Mouse (Mus musculus) MEL (cell line): ENCODE results near the gene Scn1b. TPM values are rescaled to one million over a fixed set of nuclear protein-coding genes. Genes with fewer than 3 reads are reported as not detected.

Experiments
- DNase-seq: peaks from one replicate; pipeline ENCODE4 v3.0.0; 2011; ENCODE audit warnings: low read depth, low spot score
- H3K27ac ChIP-seq: 2 replicates; pipeline ENCODE4 v1.5.1; 2012; ENCODE audit warnings: low read depth, mild to moderate bottlenecking, control low read depth, low read length, moderate library complexity; ENCODE audit not compliant: control insufficient read depth
- H3K27me3 ChIP-seq, 2 experiments: fragments of 150-350 bp in 1 of 2; sonication (generic) in 1 of 2; 2 replicates each; pipeline ENCODE4 v1.6.1; 2012; ENCODE audit warnings: low read length in 2 of 2, mild to moderate bottlenecking in 2 of 2, improper control_type of control experiment in 1 of 2, moderate library complexity in 1 of 2; ENCODE audit not compliant: insufficient read depth in 2 of 2, control insufficient read depth in 1 of 2
- H3K36me3 ChIP-seq, 2 experiments: 2 replicates each; pipeline ENCODE4 v1.6.1; 2012 to 2014; ENCODE audit warnings: low read length in 2 of 2, improper control_type of control experiment in 1 of 2, inconsistent platforms in 1 of 2, mild to moderate bottlenecking in 1 of 2; ENCODE audit not compliant: insufficient read depth in 2 of 2, control insufficient read depth in 1 of 2
- H3K4me1 ChIP-seq, 2 experiments: fragments of 150-350 bp in 1 of 2; sonication (generic) in 1 of 2; 2 replicates each; pipeline ENCODE4 v1.6.1; 2012; ENCODE audit warnings: low read length in 2 of 2, improper control_type of control experiment in 1 of 2, mild to moderate bottlenecking in 1 of 2; ENCODE audit not compliant: insufficient read depth in 2 of 2, control insufficient read depth in 1 of 2
- H3K4me3 ChIP-seq, 2 experiments: fragments of 150-350 bp in 1 of 2; sonication (generic) in 1 of 2; 2 replicates each; pipeline ENCODE4 v1.5.1; 2012; ENCODE audit warnings: low read depth in 2 of 2, low read length in 2 of 2, mild to moderate bottlenecking in 2 of 2, moderate library complexity in 2 of 2, control low read depth in 1 of 2, improper control_type of control experiment in 1 of 2; ENCODE audit not compliant: control insufficient read depth in 1 of 2, insufficient read depth in 1 of 2
- H3K79me2 ChIP-seq: 2 replicates; pipeline ENCODE4 v1.6.1; 2012; ENCODE audit warnings: mild to moderate bottlenecking, low read length, moderate library complexity; ENCODE audit not compliant: control insufficient read depth, poor library complexity, insufficient read depth
- H3K9ac ChIP-seq: 2 replicates; pipeline ENCODE4 v1.6.1; 2012; ENCODE audit warnings: low read depth, mild to moderate bottlenecking, control low read depth, low read length, moderate library complexity; ENCODE audit not compliant: control insufficient read depth, poor library complexity, severe bottlenecking
- H3K9me3 ChIP-seq: fragments of 150-350 bp; sonication (generic); replicated peaks from 2 replicates; pipeline ENCODE4 v1.6.1; 2012; ENCODE audit warnings: mild to moderate bottlenecking, low read length, improper control_type of control experiment, moderate library complexity; ENCODE audit not compliant: insufficient read depth
- CHD1 ChIP-seq: IDR thresholded peaks from 2 replicates; pipeline ENCODE4 v1.6.1; 2012; ENCODE audit warnings: low read depth, mild to moderate bottlenecking, inconsistent platforms, low read length, improper control_type of control experiment
- CHD2 ChIP-seq: IDR thresholded peaks from 2 replicates; pipeline ENCODE4 v1.6.1; 2011; ENCODE audit warnings: low read length, improper control_type of control experiment
- E2F4 ChIP-seq: IDR thresholded peaks from 2 replicates; pipeline ENCODE4 v1.6.1; 2011; ENCODE audit warnings: low read depth, low read length, improper control_type of control experiment, borderline replicate concordance
- ELF1 ChIP-seq: IDR thresholded peaks from 2 replicates; pipeline ENCODE4 v1.6.1; 2014; ENCODE audit warnings: low read depth, mild to moderate bottlenecking, inconsistent platforms, low read length, improper control_type of control experiment, moderate library complexity
- HCFC1 ChIP-seq: IDR thresholded peaks from 2 replicates; pipeline ENCODE4 v1.6.1; 2012; ENCODE audit warnings: low read depth, mild to moderate bottlenecking, inconsistent platforms, low read length, improper control_type of control experiment, moderate library complexity
- JUND ChIP-seq: IDR thresholded peaks from 2 replicates; pipeline ENCODE4 v1.6.1; 2011; ENCODE audit warnings: low read depth, mild to moderate bottlenecking, improper control_type of control experiment, low read length
- MAFK ChIP-seq: IDR thresholded peaks from 2 replicates; pipeline ENCODE4 v1.6.1; 2011; ENCODE audit warnings: low read depth, mild to moderate bottlenecking, low read length, improper control_type of control experiment, borderline replicate concordance
- MAZ ChIP-seq: IDR thresholded peaks from 2 replicates; pipeline ENCODE4 v1.6.1; 2012; ENCODE audit warnings: low read depth, mild to moderate bottlenecking, inconsistent platforms, low read length, improper control_type of control experiment
- NRF1 ChIP-seq: IDR thresholded peaks from 2 replicates; pipeline ENCODE4 v1.6.1; 2014; ENCODE audit warnings: low read depth, mild to moderate bottlenecking, inconsistent platforms, low read length, improper control_type of control experiment, moderate library complexity; ENCODE audit not compliant: poor library complexity, insufficient read depth, severe bottlenecking
- SMC3 ChIP-seq: IDR thresholded peaks from 2 replicates; pipeline ENCODE4 v1.6.1; 2011; ENCODE audit warnings: low read depth, low read length, improper control_type of control experiment
- TAL1 ChIP-seq: IDR thresholded peaks from 2 replicates; pipeline ENCODE4 v1.6.1; 2012; ENCODE audit warnings: mild to moderate bottlenecking, inconsistent platforms, low read length, moderate library complexity, mixed read lengths
- UBTF ChIP-seq: IDR thresholded peaks from 2 replicates; pipeline ENCODE4 v1.6.1; 2012; ENCODE audit warnings: low read depth, mild to moderate bottlenecking, inconsistent platforms, low read length, improper control_type of control experiment, moderate library complexity, borderline replicate concordance; ENCODE audit not compliant: insufficient read depth
- USF1 ChIP-seq: IDR thresholded peaks from 2 replicates; pipeline ENCODE4 v1.6.1; 2014; ENCODE audit warnings: low read depth, mild to moderate bottlenecking, inconsistent platforms, low read length, improper control_type of control experiment, moderate library complexity
- ZC3H11A ChIP-seq: IDR thresholded peaks from 2 replicates; pipeline ENCODE4 v1.6.1; 2012; ENCODE audit warnings: low read depth, mild to moderate bottlenecking, inconsistent platforms, low read length, improper control_type of control experiment
- ZKSCAN1 ChIP-seq: IDR thresholded peaks from 2 replicates; pipeline ENCODE4 v1.6.1; 2012; ENCODE audit warnings: low read depth, mild to moderate bottlenecking, inconsistent platforms, low read length, improper control_type of control experiment, moderate library complexity
- ZMIZ1 ChIP-seq: IDR thresholded peaks from 2 replicates; pipeline ENCODE4 v1.6.1; 2012; ENCODE audit warnings: low read depth, mild to moderate bottlenecking, inconsistent platforms, low read length, improper control_type of control experiment, moderate library complexity
- ZNF384 ChIP-seq: IDR thresholded peaks from 2 replicates; pipeline ENCODE4 v1.6.1; 2012; ENCODE audit warnings: low read depth, mild to moderate bottlenecking, inconsistent platforms, low read length, improper control_type of control experiment
- polyA plus RNA-seq, 2 experiments: library from polyadenylated mRNA; stranded (reverse) in 1 of 2; unstranded in 1 of 2; fragments of >175 nt in 1 of 2; fragments of >200 nt in 1 of 2; gene quantifications; 2 replicates each; pipeline versions ENCODE4 v1.2.1 to v1.2.4; 2012; ENCODE audit warnings: low replicate concordance in 2 of 2, low read depth in 1 of 2; ENCODE audit not compliant: insufficient read length in 2 of 2, insufficient read depth in 1 of 2, missing spikeins in 1 of 2
- total RNA-seq: library from RNA; depleted of rRNA; stranded (reverse); fragments of 300-350 nt; gene quantifications from 2 replicates; pipeline ENCODE4 v1.2.3, GENCODE M21; 2012

Scn1b gene
- total and polyA plus RNA-seq, 3 experiments = not detected

DNA sequence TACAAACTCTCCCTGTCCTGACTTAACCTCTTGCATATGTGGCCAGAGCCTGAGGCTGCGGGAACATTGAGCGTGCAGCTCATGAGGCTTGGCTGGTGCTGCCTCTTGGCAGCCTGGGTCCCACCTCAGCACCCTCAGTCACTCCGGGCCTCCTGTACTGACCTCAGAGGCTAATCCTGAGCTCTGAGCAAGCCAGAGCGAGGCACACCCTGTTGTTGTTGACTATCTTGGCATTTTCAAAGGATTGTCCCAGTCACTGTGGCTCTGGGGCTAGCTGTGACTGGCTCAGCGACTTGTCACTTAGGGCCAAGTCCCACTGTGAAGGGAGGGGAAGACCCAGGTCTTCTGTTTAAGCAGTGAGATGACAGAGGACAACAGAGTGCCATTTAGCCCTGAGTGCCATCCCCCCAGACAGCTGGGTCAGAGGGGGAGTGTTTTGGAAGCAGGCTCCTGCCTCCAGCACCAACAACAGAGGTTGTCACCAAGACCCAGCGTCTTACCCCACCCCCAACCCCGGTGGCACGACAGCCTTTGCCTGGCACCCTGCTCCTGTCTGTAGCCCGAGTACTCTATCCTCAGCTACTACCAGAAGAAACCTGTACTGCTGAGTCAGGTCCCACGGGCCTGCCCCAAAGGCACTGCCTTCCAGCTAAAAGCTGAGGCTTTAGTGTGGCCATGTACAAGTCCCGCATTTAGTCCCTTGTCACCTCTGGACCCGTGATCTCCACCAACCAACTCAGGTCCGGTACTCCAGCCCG lies 43.8 kb downstream of the Scn1b start:
- no peak overlapping the region for H3K4me3 ChIP-seq
- no peak for DNase-seq
- H3K9ac ChIP-seq = no peak overlapping the region
- H3K79me2 ChIP-seq = no peaks in the 10 kb centered on the region
- peaks cover 3 to 11% of the 10 kb centered on the region in 2 experiments for H3K27me3 ChIP-seq
- TF ChIP-seq USF1 = no peak
- TF ChIP-seq ZC3H11A = no peak
- TF ChIP-seq HCFC1 = no peak
- TF ChIP-seq CHD2 = no peak
- no peak for TF ChIP-seq UBTF
- TF ChIP-seq MAFK = no peak
- H3K9me3 ChIP-seq = no peaks in the 10 kb centered on the region
- no peak overlapping the region for H3K27ac ChIP-seq
- no peaks in the 10 kb centered on the region for H3K36me3 ChIP-seq
- no peaks in the 10 kb centered on the region for H3K4me1 ChIP-seq

- H3K36me3 ChIP-seq = no peaks in the 10 kb centered on the region
- H3K79me2 ChIP-seq = no peaks in the 10 kb centered on the region
- no peaks in the 10 kb centered on the region for H3K9me3 ChIP-seq
- H3K27ac ChIP-seq = no peak overlapping the region
- H3K27me3 ChIP-seq = peaks cover 3 to 11% of the 10 kb centered on the region in 2 experiments
- H3K4me3 ChIP-seq = no peak overlapping the region
- no peak overlapping the region for H3K9ac ChIP-seq
- no peaks in the 10 kb centered on the region for H3K4me1 ChIP-seq
- TF ChIP-seq ZKSCAN1 (no peak), SMC3 (no peak), MAFK (no peak), E2F4 (no peak), USF1 (no peak), TAL1 (no peak), ELF1 (no peak), JUND (no peak), ZMIZ1 (no peak), CHD1 (no peak), UBTF (no peak), NRF1 (no peak), ZNF384 (no peak), MAZ (no peak)
- DNase-seq = no peak
Measured at GRCm38 (mm10) chr7:31082106-31082505, 44.7 kb downstream of the Scn1b start.
